Mouse (Mus musculus): ENCODE measurements around the gene Med14. TPM values are rescaled to one million over a fixed set of nuclear protein-coding genes. Genes with fewer than 3 reads are reported as not detected.

The Med14 gene
- polyA plus RNA-seq, 1 experiment from 2014 or later = 10.4 TPM

- no peak overlapping the region for H3K4me3 ChIP-seq (replicated peaks; ENCODE audit: low read depth, low read length)
- DNase-seq (ENCODE audit: low spot score) (no peak), ATAC-seq (replicated peaks; ENCODE audit: low FRiP score, low read depth) (no peak)
- peaks cover 4% of the 10 kb centered on the region; the same call in 1 of the 2 replicates for H3K36me3 ChIP-seq (ENCODE audit: insufficient read depth, low read length)
- TF ChIP-seq CTCF (IDR thresholded peaks at IDR 0.05; ENCODE audit: low read depth) = no peak
- H3K9me3 ChIP-seq (replicated peaks; ENCODE audit: low read length) = no peaks in the 10 kb centered on the region
- no peak overlapping the region for H3K9ac ChIP-seq (ENCODE audit: low read depth, low read length)
- no peak overlapping the region for H3K27ac ChIP-seq
- H3K4me2 ChIP-seq (ENCODE audit: low read length) = no peak overlapping the region
- no peaks in the 10 kb centered on the region for H3K4me1 ChIP-seq (replicated peaks; ENCODE audit: insufficient read depth, low read length)
- no peaks in the 10 kb centered on the region for H3K27me3 ChIP-seq (ENCODE audit: insufficient read depth, low read length)
Measured at GRCm38 (mm10) chrX:12686071-12686470, 75.8 kb downstream of the Med14 start.

- 30% methylated on average over 6 of the region's 6 CpGs for WGBS
- ATAC-seq (replicated peaks; ENCODE audit: low FRiP score, low read depth) = no peak
- H3K9me3 ChIP-seq (replicated peaks; ENCODE audit: low read length) = no peaks in the 10 kb centered on the region
- peak; percentile 81 for TF ChIP-seq CTCF (IDR thresholded peaks at IDR 0.05; ENCODE audit: low read depth)
- H3K9ac ChIP-seq (ENCODE audit: low read depth, low read length) = no peak overlapping the region
- no peak overlapping the region for H3K27ac ChIP-seq
- no peak overlapping the region for H3K4me2 ChIP-seq (ENCODE audit: low read length)
- no peak overlapping the region for H3K4me3 ChIP-seq (replicated peaks; ENCODE audit: low read depth, low read length)
- H3K4me1 ChIP-seq (replicated peaks; ENCODE audit: insufficient read depth, low read length) = no peaks in the 10 kb centered on the region
- no peaks in the 10 kb centered on the region for H3K27me3 ChIP-seq (ENCODE audit: insufficient read depth, low read length)
- H3K36me3 ChIP-seq (ENCODE audit: insufficient read depth, low read length) = no peaks in the 10 kb centered on the region
- peak; percentile 69 for DNase-seq (ENCODE audit: low spot score)
Measured at GRCm38 (mm10) chrX:12677396-12677795, 84.5 kb downstream of the Med14 start.

GRCm38 (mm10) chrX:12673054-12673775 is 88.7 kb downstream of the Med14 start, which contains the start of gene 1810030O07Rik:
1810030O07Rik (minus strand) TSS chrX:12673668.
- TF ChIP-seq CTCF (IDR thresholded peaks at IDR 0.05; ENCODE audit: low read depth) = no peak
- Histone ChIP-seq H3K9ac (ENCODE audit: low read depth, low read length) (peak within 1 kb of the TSS; percentile 66), H3K27ac (peak within 1 kb of the TSS; percentile 86), H3K27me3 (ENCODE audit: insufficient read depth, low read length) (no peaks in the 10 kb centered on the region), H3K4me2 (ENCODE audit: low read length) (peak within 1 kb of the TSS; percentile 54), H3K9me3 (replicated peaks; ENCODE audit: low read length) (no peaks in the 10 kb centered on the region), H3K4me1 (replicated peaks; ENCODE audit: insufficient read depth, low read length) (no peaks in the 10 kb centered on the region), H3K36me3 (ENCODE audit: insufficient read depth, low read length) (0 out of 2 replicates have a peak, but pooled peaks cover 3% of the 10 kb centered on the region), H3K4me3 (replicated peaks; ENCODE audit: low read depth, low read length) (peak within 1 kb of the TSS; percentile 53)
- ATAC-seq (replicated peaks; ENCODE audit: low FRiP score, low read depth) (peak; percentile 100), DNase-seq (ENCODE audit: low spot score) (peak; percentile 92)
- 18% methylated on average over 41 of the region's 42 CpGs for WGBS

GRCm38 (mm10) chrX:12653879-12654278 is 108.0 kb downstream of the Med14 start:
- Histone ChIP-seq H3K9ac (ENCODE audit: low read depth, low read length) (no peak overlapping the region), H3K27me3 (ENCODE audit: insufficient read depth, low read length) (no peaks in the 10 kb centered on the region), H3K4me3 (replicated peaks; ENCODE audit: low read depth, low read length) (no peak overlapping the region), H3K27ac (no peak overlapping the region), H3K4me1 (replicated peaks; ENCODE audit: insufficient read depth, low read length) (no peaks in the 10 kb centered on the region), H3K9me3 (replicated peaks; ENCODE audit: low read length) (no peaks in the 10 kb centered on the region), H3K36me3 (ENCODE audit: insufficient read depth, low read length) (no peaks in the 10 kb centered on the region), H3K4me2 (ENCODE audit: low read length) (no peak overlapping the region)
- DNase-seq (ENCODE audit: low spot score) (no peak), ATAC-seq (replicated peaks; ENCODE audit: low FRiP score, low read depth) (no peak)
- TF ChIP-seq CTCF (IDR thresholded peaks at IDR 0.05; ENCODE audit: low read depth) = no peak
- WGBS = 71% methylated on average over 2 of the region's 2 CpGs

- Histone ChIP-seq H3K9me3 (replicated peaks; ENCODE audit: low read length) (no peaks in the 10 kb centered on the region), H3K4me2 (ENCODE audit: low read length) (no peak overlapping the region), H3K4me1 (replicated peaks; ENCODE audit: insufficient read depth, low read length) (no peaks in the 10 kb centered on the region), H3K36me3 (ENCODE audit: insufficient read depth, low read length) (no peaks in the 10 kb centered on the region), H3K27me3 (ENCODE audit: insufficient read depth, low read length) (no peaks in the 10 kb centered on the region), H3K4me3 (replicated peaks; ENCODE audit: low read depth, low read length) (no peak overlapping the region), H3K9ac (ENCODE audit: low read depth, low read length) (no peak overlapping the region), H3K27ac (no peak overlapping the region)
- DNase-seq (ENCODE audit: low spot score) (no peak), ATAC-seq (replicated peaks; ENCODE audit: low FRiP score, low read depth) (no peak)
- 85% methylated on average over 16 of the region's 16 CpGs for WGBS
- TF ChIP-seq CTCF (IDR thresholded peaks at IDR 0.05; ENCODE audit: low read depth) = no peak
Measured at GRCm38 (mm10) chrX:12651906-12652305, 110.0 kb downstream of the Med14 start.

- 68% methylated on average over 12 of the region's 12 CpGs for WGBS
- H3K4me3 ChIP-seq (replicated peaks; ENCODE audit: low read depth, low read length) = no peak overlapping the region
- no peak for ATAC-seq (replicated peaks; ENCODE audit: low FRiP score, low read depth)
- no peaks in the 10 kb centered on the region for H3K9me3 ChIP-seq (replicated peaks; ENCODE audit: low read length)
- no peaks in the 10 kb centered on the region for H3K36me3 ChIP-seq (ENCODE audit: insufficient read depth, low read length)
- H3K4me2 ChIP-seq (ENCODE audit: low read length) = no peak overlapping the region
- 0 out of 2 replicates have a peak, but pooled peaks have one; percentile 27 for TF ChIP-seq CTCF (IDR thresholded peaks at IDR 0.05; ENCODE audit: low read depth)
- H3K27me3 ChIP-seq (ENCODE audit: insufficient read depth, low read length) = no peaks in the 10 kb centered on the region
- H3K9ac ChIP-seq (ENCODE audit: low read depth, low read length) = no peak overlapping the region
- no peak for DNase-seq (ENCODE audit: low spot score)
- H3K27ac ChIP-seq = no peak overlapping the region
- H3K4me1 ChIP-seq (replicated peaks; ENCODE audit: insufficient read depth, low read length) = no peaks in the 10 kb centered on the region
Measured at GRCm38 (mm10) chrX:12645531-12646304, 116.2 kb downstream of the Med14 start.
